Mouse (Mus musculus): ENCODE results near the gene Il13.

DNA sequence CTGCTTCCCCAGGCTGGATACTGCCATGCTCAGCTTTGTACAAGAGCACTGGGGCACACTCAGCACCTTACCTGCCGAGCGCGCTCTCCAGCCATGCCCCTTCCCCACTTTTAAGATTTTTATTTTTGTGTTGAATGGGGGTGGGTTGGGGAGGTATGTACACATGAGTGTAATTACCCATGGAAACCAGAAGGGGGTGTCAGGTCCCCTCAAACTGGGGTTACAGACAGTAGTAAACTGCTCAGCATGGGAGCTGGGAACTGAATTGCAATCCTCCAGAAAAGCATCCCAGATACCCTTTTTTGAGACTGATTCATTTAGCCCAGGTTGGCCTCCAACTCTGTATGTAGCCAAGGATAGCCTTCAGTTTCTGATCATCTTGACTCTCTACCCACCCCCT lies 29.5 kb downstream of the Il13 start:
- TF ChIP-seq CTCF (IDR thresholded peaks at IDR 0.05; ENCODE audit: low read depth, low read length) (no peak), TAL1 (conservative IDR thresholded peaks at IDR 0.05; ENCODE audit: low read depth, low read length) (no peak), GATA1 (IDR thresholded peaks at IDR 0.05; ENCODE audit: borderline replicate concordance, low read length) (no peak)
